Mouse (Mus musculus) cerebellum, postnatal 25 days (tissue): ENCODE measurements around the gene Kcnk6.
"Not testable (repeated sequence)": the region's sequence is repeated elsewhere in the genome, so short reads cannot be mapped to it uniquely, and the experiment has no call there.

Experiments used
- DNase-seq, 2 experiments: peaks; one replicate each; pipeline ENCODE4 v3.0.0; 2021; ENCODE audit warnings: mixed read lengths in 2 of 2

Kcnk6 gene

GRCm38 (mm10) chr7:29246619-29247313 lies 14.5 kb upstream of the Kcnk6 start:
- DNase-seq = no peak

DNA sequence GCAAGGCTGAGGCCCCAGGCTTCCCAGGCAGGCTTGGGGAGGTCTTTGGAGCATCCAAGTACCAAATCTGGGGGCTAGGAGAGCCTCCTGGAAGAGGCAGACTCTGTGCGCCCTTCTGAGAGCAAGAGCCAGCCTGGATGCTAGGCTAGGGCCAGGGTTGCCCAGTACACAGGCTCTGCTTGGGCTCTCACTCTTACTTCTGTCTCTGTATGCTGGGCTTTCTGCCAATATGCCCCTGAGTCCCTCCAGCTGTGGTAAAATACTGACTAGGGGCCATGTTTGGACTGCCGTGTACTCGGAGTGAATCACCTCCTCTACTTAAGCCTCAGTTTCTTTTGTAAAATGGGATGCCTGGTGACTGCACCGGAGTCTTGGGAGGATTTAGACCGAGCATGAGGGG lies 13.7 kb upstream of the Kcnk6 start:
- no peak for DNase-seq

DNA sequence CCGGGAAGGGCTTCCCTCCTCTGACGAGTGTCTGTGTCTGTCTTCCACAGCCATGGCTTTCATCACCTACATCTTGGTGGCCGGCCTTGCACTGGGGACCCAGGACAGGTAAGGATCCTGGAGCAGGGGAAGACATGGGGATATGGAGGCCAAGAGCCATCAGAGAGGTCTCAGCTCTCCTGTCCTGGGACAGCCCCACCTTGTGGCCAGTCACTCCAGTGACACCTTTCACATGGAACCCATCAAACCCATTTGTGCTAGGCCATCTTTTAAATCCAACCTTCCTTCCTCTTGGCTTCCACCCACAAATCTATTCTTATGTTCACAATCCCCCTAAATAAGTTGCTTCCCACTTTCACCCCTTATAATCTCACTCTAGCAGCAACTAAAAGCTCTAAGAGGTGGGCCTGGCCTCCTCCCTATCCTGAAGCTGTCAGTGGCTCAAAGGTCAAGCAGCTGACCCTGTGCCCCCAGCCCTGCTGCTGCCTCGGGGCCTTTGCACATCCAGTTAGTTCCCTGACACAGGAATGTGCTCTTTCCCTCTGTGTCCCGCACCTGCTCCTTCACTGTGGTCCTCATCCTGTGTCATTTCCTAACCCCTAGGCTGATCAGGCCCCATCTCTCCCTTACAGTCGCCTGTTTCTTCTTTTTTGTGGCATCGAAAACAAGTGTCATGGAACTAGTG lies 12.6 kb upstream of the Kcnk6 start:
- peak in 1 of 2 experiments; percentile 48 for DNase-seq

GRCm38 (mm10) chr7:29238019-29238967 lies 6.0 kb upstream of the Kcnk6 start, which contains the start of gene Yif1b:
Yif1b (plus strand) TSS chr7:29238329.
- peak; percentile 97 to 98 for DNase-seq

GRCm38 (mm10) chr7:29237596-29237995 lies 5.3 kb upstream of the Kcnk6 start:
- DNase-seq = not testable (repeated sequence)

- no peak for DNase-seq
Observed at GRCm38 (mm10) chr7:29236593-29236992, 4.3 kb upstream of the Kcnk6 start.

DNA sequence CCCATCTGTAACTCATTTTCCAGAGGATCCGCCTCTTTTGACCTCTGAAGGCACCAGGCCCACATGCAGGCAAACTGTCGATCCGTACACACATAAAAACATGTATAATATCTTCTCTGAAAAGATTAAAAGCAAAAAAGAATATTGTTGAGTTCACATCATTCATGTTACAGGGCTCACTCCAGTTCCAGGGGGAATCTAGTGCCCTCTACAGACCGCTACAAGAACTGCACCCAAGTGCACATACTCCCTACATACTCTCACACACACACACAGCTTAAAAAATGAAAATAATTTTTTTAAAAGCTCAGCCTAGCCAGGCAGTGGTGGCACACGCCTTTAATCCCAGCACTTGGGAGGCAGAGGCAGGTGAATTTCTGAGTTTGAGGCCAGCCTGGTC lies 2.3 kb upstream of the Kcnk6 start:
- no peak for DNase-seq

DNA sequence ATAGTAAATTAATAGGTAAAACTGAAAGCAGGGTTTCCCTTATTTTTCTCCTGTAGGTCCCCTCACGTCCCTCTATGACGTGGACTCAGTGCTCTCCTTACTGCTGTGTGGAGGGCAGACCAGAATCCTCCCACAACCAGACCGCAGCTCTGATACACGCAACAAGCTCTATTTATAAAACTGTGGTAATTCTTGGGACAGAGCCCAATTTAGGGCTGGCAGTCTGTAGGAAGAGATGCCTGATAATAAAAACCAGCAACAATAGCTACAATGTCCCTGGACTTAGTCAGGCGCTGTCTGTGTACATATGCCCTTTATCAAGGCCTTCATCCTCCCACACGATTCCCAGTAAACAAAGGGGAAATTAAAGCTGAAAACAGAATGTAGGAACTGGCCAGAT lies 1.4 kb upstream of the Kcnk6 start:
- DNase-seq = no peak

- DNase-seq = no peak
Observed at GRCm38 (mm10) chr7:29231517-29231916, 798 bp downstream of the Kcnk6 start.

GRCm38 (mm10) chr7:29230560-29230959 lies 1.8 kb downstream of the Kcnk6 start:
- no peak for DNase-seq

GRCm38 (mm10) chr7:29228202-29228601 lies 4.1 kb downstream of the Kcnk6 start:
- no peak for DNase-seq

DNA sequence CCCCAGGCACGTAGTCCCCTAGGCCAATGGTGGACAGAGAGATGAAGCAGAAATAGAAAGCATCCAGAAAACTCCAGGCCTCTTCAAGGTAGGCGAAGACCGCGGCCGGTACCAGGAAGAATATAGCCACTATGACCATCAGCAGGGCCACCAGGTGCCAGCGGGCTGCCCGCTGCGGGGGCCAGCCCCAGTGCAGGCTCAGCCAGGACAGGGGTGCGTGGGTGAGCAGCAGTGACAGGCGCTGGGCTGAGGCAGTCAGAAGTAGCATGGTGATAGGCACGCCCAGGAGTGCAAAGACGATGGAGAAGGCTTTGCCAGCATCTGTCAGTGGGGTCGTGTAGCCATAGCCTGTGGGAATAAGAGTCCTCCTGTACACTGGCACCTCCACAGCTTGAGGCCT lies 6.8 kb downstream of the Kcnk6 start:
- DNase-seq = no peak

GRCm38 (mm10) chr7:29224756-29225394 lies 7.4 kb downstream of the Kcnk6 start:
- DNase-seq = no peak

DNA sequence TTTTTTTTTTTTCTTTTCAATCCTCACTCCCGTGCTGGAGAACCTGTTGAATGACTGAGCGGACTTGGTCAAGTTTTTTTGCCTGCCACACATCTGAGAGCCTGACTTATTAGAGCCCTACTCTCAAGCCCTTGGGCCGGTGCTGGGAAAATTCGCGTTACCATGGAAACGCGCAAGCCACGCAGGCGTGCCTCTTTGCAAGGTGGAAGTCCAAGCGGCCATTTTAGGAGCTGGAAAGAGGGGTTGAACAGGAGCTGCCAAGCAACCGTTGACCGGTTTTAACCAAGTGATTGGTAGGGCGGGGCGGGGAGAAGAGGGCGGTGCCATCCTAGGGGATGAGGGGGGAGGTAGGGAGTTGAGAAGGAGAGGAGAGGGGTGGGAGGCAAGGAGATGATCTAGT lies 17.5 kb downstream of the Kcnk6 start:
- DNase-seq = peak in 1 of 2 experiments; percentile 3

GRCm38 (mm10) chr7:29214236-29214635 lies 18.1 kb downstream of the Kcnk6 start:
- no peak for DNase-seq

DNA sequence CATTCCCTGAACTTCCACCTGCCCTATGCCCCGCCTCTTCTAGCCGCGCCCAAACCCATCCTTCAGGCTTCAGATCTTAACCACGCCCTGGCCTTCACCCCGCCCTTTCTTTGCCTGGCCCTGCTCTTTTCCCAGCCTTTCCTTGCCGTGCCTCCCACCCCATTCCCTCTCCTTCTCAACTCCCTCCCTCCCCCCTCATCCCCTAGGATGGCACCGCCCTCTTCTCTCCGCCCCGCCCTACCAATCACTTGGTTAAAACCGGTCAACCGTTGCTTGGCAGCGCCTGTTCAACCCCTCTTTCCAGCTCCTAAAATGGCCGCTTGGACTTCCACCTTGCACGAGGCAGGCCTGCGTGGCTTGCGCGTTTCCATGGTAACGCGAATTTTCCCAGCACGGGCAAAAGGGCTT lies 18.6 kb downstream of the Kcnk6 start, which contains the start of gene Catsperg1:
Catsperg1 (minus strand) TSS at position 361 of the 408 bp plus-strand sequence.
- DNase-seq = peak; percentile 63 to 71

- not testable (repeated sequence) for DNase-seq
Observed at GRCm38 (mm10) chr7:29212775-29213560, 19.3 kb downstream of the Kcnk6 start.

GRCm38 (mm10) chr7:29212199-29212765 lies 20.0 kb downstream of the Kcnk6 start:
- DNase-seq = peak in 1 of 2 experiments; percentile 22

DNA sequence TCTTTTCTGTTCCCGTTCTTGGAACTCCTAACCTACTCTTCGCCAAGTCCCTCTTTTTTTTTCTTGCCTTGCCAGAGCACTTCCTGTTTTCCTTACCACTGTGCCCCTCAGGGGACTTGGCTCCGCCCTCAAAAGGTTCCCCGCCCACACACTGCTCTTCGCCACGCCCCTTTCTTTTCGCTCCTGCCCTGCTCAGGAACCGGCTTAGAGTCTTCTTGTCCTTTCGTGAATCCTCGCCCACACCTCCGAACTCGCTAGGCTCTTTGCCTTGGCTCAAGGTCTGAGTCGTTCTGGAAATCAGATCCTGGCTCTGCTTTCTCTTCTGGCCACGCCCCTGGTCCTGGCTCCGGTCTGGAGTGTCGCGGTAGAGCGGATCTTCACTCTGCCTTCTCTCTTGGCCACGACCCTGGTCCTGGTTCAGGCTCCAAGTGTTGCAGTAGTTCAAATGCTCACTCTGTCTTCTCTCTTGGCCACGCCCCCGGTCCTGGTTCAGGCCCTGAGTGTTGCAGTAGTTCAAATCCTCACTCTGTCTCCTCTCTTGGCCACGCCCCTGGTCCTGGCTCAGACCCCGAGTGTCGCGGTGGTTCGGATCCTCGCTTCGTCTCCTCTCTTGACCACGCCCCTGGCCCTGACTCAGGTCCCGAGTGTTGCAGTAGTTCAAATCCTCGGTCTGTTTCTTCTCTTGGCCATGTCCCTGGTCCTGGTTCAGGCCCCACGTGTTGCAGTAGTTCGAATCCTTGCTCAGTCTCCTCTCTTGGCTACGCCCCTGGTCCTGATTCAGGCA lies 20.7 kb downstream of the Kcnk6 start:
- DNase-seq = peak; percentile 33 to 52

- peak in 1 of 2 experiments; percentile 29 for DNase-seq
Observed at GRCm38 (mm10) chr7:29211013-29211412, 21.3 kb downstream of the Kcnk6 start.
